Mouse (Mus musculus) stomach, embryonic 15.5 days (tissue): ENCODE measurements at regions not wholly inside any gene's neighbourhood (a gene's known extent, or its start where the extent isn't known, plus 50 kb on each side); places are given as distances from the start of the nearest gene placed in this dataset.
A peak's percentile ranks its signal among the peaks of the same experiment; 100 is the strongest.

Source experiments
- ATAC-seq: fragments of 200-750 bp; cut with Nextera tagmentation; 2 replicates; pipeline ENCODE4 v1.8.0; 2017; ENCODE audit warnings: low read depth, moderate number of reproducible peaks, moderate TSS enrichment; ENCODE audit not compliant: insufficient read depth, low FRiP score
- H3K27ac ChIP-seq: fragments of 300-500 bp; sonication (generic); 2 replicates; pipeline ENCODE4 v1.5.1; 2015; ENCODE audit warnings: mild to moderate bottlenecking, inconsistent platforms
- H3K27me3 ChIP-seq: fragments of 300-500 bp; sonication (generic); replicated peaks from 2 replicates; pipeline ENCODE4 v1.6.1; 2015; ENCODE audit warnings: inconsistent platforms
- H3K36me3 ChIP-seq: fragments of 300-500 bp; sonication (generic); 2 replicates; pipeline ENCODE4 v1.6.1; 2015; ENCODE audit warnings: inconsistent platforms
- H3K4me1 ChIP-seq: fragments of 300-500 bp; sonication (generic); 2 replicates; pipeline ENCODE4 v1.6.1; 2015; ENCODE audit warnings: inconsistent platforms
- H3K4me2 ChIP-seq: fragments of 300-500 bp; sonication (generic); 2 replicates; pipeline ENCODE4 v1.6.1; 2015; ENCODE audit warnings: mild to moderate bottlenecking, inconsistent platforms
- H3K4me3 ChIP-seq: fragments of 300-500 bp; sonication (generic); replicated peaks from 2 replicates; pipeline ENCODE4 v1.5.1; 2015; ENCODE audit warnings: inconsistent platforms
- H3K9ac ChIP-seq: fragments of 300-500 bp; sonication (generic); 2 replicates; pipeline ENCODE4 v1.6.1; 2015; ENCODE audit warnings: inconsistent platforms
- H3K9me3 ChIP-seq: fragments of 300-500 bp; sonication (generic); 2 replicates; pipeline ENCODE4 v1.6.1; 2016; ENCODE audit warnings: inconsistent platforms
- WGBS: fragments of 180-500 bp; shearing (Covaris S2); methylation state at CpG from one replicate; pipeline ENCODE4 v1.1.7; 2015; 5-methylcytosine and 5-hydroxymethylcytosine counted together

DNA sequence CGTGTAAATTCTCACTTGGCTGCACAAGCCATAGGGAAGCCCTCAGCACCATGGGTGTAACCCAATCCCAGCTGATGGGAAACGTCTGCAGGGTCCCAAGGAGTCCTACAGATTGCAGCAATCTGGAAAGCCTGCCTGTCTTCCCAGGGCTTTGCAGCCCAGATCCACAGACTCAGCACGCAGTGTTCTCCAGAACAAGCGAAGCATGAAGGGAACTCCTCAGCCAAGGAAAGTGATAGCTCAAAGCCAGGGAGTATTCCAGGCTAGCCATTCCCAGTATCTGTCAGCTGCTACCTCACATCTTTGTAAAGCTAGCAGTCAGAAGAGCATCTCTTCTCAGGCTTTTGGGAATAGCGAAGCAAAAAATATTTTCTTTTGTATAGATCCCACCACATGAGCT, 368.5 kb downstream of the Tns1 start:
- no peak overlapping the region for H3K4me3 ChIP-seq
- no peak overlapping the region for H3K27ac ChIP-seq
- H3K9me3 ChIP-seq: no peaks in the 10 kb centered on the region
- H3K27me3 ChIP-seq: no peaks in the 10 kb centered on the region
- H3K9ac ChIP-seq: no peak overlapping the region
- ATAC-seq: no peak
- no peak overlapping the region for H3K4me2 ChIP-seq
- 59% methylated on average over 5 of the region's 5 CpGs for WGBS
- H3K4me1 ChIP-seq: peaks cover 8% of the 10 kb centered on the region; the same call in 1 of the 2 replicates
- H3K36me3 ChIP-seq: no peaks in the 10 kb centered on the region

DNA sequence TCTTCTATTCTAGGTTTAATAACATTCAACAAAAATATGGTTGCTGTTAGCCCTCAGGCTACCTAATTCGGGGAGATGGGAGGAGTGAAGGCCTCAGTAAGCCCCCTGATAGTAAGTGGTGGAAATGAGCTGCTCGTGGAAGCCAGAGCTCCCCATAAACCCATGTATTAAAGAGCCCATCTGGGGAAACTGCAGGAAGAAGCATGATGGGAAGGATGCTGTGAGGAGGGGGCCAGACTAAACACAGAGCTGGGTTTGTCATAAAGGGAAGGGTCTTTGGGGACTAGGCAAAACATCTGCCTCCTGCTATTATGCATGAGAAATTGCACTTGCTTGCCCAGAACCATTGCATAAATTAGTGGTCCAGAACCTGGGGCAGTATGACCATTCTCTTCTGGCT, 369.3 kb downstream of the Tns1 start:
- ATAC-seq: no peak
- 65% methylated on average over 2 of the region's 2 CpGs for WGBS
- H3K4me3 ChIP-seq: no peak overlapping the region
- no peak overlapping the region for H3K4me2 ChIP-seq
- H3K4me1 ChIP-seq: peaks cover 8% of the 10 kb centered on the region; the same call in 1 of the 2 replicates
- no peaks in the 10 kb centered on the region for H3K36me3 ChIP-seq
- no peak overlapping the region for H3K27ac ChIP-seq
- no peak overlapping the region for H3K9ac ChIP-seq
- H3K9me3 ChIP-seq: no peaks in the 10 kb centered on the region
- no peaks in the 10 kb centered on the region for H3K27me3 ChIP-seq

DNA sequence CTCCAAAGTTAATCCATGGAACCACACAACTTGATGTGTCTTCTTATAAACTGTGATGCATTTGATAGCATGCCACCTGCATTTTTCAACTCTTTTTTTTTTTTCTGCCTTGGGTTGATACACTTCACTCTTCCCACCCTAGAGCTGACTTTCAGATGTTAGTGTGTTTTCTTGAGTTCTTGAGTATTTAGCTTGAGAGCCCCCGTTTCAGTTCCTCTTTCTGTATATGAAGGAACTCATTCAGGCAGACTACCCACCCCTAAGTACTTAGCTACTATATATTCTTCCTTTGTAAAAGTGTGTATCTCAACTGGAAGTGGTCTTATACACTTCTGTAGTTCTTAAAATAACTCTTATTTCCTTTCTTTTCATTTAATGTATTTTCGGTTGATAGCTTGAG, 371.1 kb downstream of the Tns1 start:
- no peaks in the 10 kb centered on the region for H3K36me3 ChIP-seq
- no peak overlapping the region for H3K4me3 ChIP-seq
- H3K4me1 ChIP-seq: 0 out of 2 replicates have a peak, but pooled peaks cover 2% of the 10 kb centered on the region
- H3K9ac ChIP-seq: no peak overlapping the region
- no peak overlapping the region for H3K27ac ChIP-seq
- 86% methylated on average over 2 of the region's 2 CpGs for WGBS
- no peak overlapping the region for H3K4me2 ChIP-seq
- ATAC-seq: no peak
- no peaks in the 10 kb centered on the region for H3K9me3 ChIP-seq
- H3K27me3 ChIP-seq: no peaks in the 10 kb centered on the region

DNA sequence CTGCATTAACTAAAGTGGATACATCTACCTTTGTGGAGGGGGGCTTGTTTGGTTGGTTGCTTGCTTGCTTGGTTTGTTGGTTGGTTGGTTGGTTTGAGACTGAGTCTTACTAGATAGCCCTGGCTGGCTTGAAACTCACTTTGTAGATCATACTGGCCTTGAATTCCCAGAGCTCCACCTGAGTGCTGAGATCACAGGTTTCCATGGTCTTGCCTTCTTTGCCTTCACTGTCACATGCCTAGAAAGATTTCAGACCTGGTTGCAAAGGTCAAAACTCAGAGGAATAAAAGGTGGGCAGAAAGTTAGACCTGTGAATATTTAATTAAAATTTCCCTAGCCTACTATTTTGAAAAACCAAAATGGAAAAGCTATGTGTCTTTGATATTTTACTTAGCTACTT, 375.5 kb downstream of the Tns1 start:
- no peaks in the 10 kb centered on the region for H3K27me3 ChIP-seq
- no peak overlapping the region for H3K9ac ChIP-seq
- no peaks in the 10 kb centered on the region for H3K36me3 ChIP-seq
- no peak overlapping the region for H3K4me2 ChIP-seq
- ATAC-seq: no peak
- H3K27ac ChIP-seq: no peak overlapping the region
- H3K4me3 ChIP-seq: no peak overlapping the region
- H3K9me3 ChIP-seq: no peaks in the 10 kb centered on the region
- H3K4me1 ChIP-seq: peaks cover 11% of the 10 kb centered on the region; the same call in 1 of the 2 replicates

DNA sequence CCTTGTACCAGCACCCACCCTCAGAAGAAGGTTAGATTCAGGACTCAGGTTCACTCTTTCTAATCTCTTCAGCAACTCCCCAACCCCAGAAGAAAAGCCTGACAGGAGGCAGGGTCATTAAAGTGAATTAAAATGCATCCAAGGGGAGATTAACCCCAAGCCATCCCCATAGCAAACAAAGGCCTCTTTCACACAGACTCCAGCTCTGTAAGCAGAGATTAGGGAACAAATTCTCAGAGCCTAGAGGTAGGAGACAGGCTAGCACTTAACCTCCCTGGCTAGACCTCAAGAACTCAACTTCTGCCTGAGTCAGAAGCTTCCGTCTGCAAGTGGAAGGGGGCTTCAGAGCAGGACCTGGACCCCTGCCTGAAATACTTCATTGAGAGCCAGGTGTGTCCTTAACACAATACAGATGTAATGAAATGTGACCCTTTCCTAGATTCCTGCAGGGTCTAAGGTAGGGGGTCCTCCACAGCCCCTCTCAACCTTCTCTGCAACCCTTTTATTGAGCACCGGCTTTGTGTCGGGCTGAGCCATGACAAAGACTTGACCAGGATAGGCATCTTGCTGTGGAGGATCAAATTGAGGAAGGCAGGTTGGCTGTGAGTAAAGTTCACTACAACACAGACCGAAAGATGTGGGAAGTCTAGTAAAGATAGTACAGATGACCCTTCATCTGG, 379.6 kb downstream of the Tns1 start:
- H3K4me1 ChIP-seq: peaks cover 13% of the 10 kb centered on the region; the same call in 1 of the 2 replicates
- H3K9ac ChIP-seq: no peak overlapping the region
- WGBS: 64% methylated on average over 4 of the region's 4 CpGs
- no peaks in the 10 kb centered on the region for H3K36me3 ChIP-seq
- no peak overlapping the region for H3K4me3 ChIP-seq
- H3K4me2 ChIP-seq: no peak overlapping the region
- ATAC-seq: peak; percentile 53; the same call in 1 of the 2 replicates
- H3K27me3 ChIP-seq: no peaks in the 10 kb centered on the region
- H3K9me3 ChIP-seq: no peaks in the 10 kb centered on the region
- peak overlapping the region; percentile 77 for H3K27ac ChIP-seq

DNA sequence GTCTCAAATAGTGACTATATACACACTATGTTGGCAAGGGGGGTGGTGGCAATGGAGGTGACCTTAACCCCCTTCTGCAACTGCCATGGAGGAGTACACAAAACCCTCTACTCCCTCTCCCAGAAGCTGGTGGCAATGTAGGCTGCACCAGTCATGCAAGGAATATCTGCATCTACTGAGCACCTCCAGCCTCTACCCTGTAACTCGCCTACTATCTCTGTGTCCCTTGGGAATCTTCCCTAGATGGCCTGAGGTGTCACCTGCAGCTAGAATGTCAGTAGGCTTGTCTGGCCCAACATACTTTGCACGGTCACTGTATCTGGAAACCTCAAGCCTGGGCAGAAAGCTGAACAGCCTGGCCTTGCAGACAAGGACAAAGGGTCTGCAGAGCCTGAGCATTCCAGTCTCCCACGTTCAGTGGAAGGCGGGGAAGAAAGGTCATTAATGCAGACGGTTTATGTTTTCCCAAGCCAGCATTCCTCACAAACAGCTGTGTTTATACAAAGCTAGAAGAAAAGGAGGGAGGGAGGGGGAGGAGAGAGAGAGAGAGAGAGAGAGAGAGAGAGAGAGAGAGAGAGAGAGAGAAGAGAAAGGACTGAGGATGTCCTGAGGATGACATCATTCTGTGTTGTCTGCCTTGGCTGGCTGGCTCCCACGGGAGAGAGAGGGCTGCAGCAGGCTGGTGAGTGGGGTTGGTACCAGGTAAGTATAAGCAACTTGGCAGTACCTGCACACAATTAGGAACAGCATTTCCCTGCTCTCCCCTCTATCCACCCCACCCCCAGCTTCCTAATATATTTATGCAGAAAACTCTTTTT, 380.3 kb downstream of the Tns1 start:
- WGBS: 16% methylated on average over 6 of the region's 6 CpGs
- Histone ChIP-seq H3K9me3 (no peaks in the 10 kb centered on the region), H3K27ac (peak overlapping the region; percentile 77), H3K27me3 (no peaks in the 10 kb centered on the region), H3K4me2 (no peak overlapping the region), H3K36me3 (no peaks in the 10 kb centered on the region), H3K9ac (no peak overlapping the region), H3K4me3 (no peak overlapping the region), H3K4me1 (peaks cover 13% of the 10 kb centered on the region; the same call in 1 of the 2 replicates)
- peak; percentile 79 for ATAC-seq

DNA sequence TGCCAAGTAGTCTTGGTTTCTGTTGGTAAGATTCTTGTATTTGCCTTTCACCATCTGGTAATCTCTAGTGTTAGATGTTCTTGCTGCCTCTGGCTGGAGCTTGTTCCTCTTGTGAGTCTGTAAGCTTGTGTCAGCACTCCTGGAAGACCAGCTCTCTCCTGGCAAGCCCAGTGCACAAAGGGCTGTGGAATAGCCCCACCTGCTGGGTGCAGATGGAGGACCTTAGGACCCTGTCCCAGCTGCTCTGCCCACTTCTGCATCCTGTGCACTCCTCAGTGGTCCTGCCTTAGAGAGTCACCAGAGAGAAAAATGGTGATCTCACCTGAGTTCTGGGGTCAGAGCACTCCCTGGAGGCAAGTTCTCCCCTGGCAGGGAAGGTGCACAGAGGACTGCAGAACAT, 387.2 kb downstream of the Tns1 start:
- Histone ChIP-seq H3K9ac (no peak overlapping the region), H3K4me2 (no peak overlapping the region)
- ATAC-seq: no peak

DNA sequence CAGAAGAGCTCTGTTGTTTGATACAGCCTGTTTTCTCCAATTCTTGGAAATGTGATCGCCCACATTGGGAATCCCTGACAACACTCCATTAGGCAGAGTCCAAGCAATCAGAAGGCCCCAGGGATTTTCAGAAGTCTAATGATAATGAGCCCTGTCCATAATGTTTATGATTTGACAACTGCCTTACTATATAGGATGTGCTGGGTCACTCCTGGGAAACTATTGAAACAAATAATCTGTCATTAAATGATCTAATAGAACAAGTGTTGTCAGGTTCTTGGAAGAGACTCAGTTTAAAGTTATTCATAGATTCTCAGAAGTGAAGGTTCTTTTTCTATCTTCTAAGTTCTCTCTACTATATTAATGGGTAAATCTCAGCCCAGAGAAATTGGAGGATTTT, 395.9 kb downstream of the Tns1 start:
- Histone ChIP-seq H3K9ac (no peak overlapping the region), H3K27ac (no peak overlapping the region), H3K36me3 (no peaks in the 10 kb centered on the region), H3K4me1 (no peaks in the 10 kb centered on the region), H3K4me2 (no peak overlapping the region), H3K4me3 (no peak overlapping the region), H3K9me3 (no peaks in the 10 kb centered on the region), H3K27me3 (no peaks in the 10 kb centered on the region)
- 86% methylated on average over 1 of the region's 1 CpGs for WGBS
- ATAC-seq: no peak

More for the DNA sequence above, 387.2 kb downstream of the Tns1 start:
- Histone ChIP-seq H3K9me3 (no peaks in the 10 kb centered on the region), H3K27me3 (no peaks in the 10 kb centered on the region), H3K4me1 (no peaks in the 10 kb centered on the region), H3K4me3 (no peak overlapping the region), H3K36me3 (no peaks in the 10 kb centered on the region), H3K27ac (no peak overlapping the region)

DNA sequence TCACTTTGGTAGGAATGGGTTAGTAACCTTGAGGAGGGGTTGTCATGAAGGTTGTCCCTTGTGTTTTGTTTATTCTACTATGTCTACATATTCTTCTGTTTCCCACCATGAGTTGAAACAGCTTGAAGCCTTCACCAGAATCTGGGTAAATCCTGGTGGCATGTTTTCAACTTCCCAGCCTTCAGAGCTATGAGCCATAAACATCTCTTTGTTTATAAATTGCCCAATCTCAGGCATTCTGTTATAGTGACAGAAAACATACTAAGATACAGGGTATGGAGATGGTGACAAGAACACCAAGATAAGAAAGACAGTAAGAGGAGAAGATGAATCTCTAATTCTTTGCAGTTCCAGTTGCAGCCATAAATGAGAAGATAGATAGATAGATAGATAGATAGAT, 396.5 kb downstream of the Tns1 start:
- H3K36me3 ChIP-seq: no peaks in the 10 kb centered on the region
- no peaks in the 10 kb centered on the region for H3K4me1 ChIP-seq
- H3K9ac ChIP-seq: no peak overlapping the region
- no peak overlapping the region for H3K27ac ChIP-seq
- no peaks in the 10 kb centered on the region for H3K27me3 ChIP-seq
- H3K9me3 ChIP-seq: no peaks in the 10 kb centered on the region
- no peak overlapping the region for H3K4me3 ChIP-seq
- no peak overlapping the region for H3K4me2 ChIP-seq
- ATAC-seq: no peak

DNA sequence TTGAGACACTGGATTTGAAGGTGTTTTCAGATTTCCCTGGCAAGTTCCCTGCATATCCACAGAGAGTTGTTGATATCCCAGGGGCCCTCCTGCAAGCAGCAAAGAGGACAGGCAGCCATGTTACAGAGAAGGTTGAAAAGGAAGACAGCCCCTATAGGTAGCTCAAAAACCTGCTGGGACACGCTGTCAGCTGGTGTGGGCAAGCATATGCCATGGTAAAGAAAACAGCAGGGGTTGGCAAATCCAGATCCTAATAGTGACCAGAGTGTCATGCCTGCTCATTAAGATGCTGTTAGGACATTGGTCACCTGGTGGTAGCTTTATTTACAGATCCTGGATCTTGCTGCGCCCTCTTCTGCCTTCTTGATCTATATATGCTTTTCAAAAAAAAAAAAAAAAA, 397.6 kb downstream of the Tns1 start:
- Histone ChIP-seq H3K27me3 (no peaks in the 10 kb centered on the region), H3K9ac (no peak overlapping the region), H3K36me3 (no peaks in the 10 kb centered on the region), H3K27ac (no peak overlapping the region), H3K4me2 (no peak overlapping the region), H3K4me3 (no peak overlapping the region), H3K4me1 (no peaks in the 10 kb centered on the region), H3K9me3 (no peaks in the 10 kb centered on the region)
- ATAC-seq: no peak
- 93% methylated on average over 2 of the region's 2 CpGs for WGBS

DNA sequence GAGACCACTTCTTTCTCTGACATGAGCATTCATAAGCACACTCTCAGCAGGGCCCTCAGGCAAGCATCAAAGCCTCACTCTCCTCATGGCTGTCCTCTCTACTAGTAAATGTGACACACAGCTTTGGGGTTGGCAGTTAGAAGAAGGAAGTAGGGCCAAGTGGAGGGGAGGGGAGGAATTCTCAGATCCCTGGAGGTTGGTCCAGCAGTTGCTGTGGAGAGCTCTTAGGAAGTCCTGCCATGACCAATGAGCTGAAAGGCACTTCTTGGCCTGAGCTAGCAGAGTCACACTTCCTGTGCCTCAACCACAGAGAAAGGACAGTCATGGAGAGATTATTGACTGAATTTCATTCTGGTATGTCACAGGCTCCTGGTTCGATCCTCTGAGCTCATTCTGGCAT, 398.8 kb downstream of the Tns1 start:
- 74% methylated on average over 1 of the region's 1 CpGs for WGBS
- no peaks in the 10 kb centered on the region for H3K4me1 ChIP-seq
- H3K27ac ChIP-seq: no peak overlapping the region
- H3K9me3 ChIP-seq: no peaks in the 10 kb centered on the region
- H3K27me3 ChIP-seq: no peaks in the 10 kb centered on the region
- H3K4me3 ChIP-seq: no peak overlapping the region
- no peak overlapping the region for H3K9ac ChIP-seq
- H3K36me3 ChIP-seq: no peaks in the 10 kb centered on the region
- no peak for ATAC-seq
- no peak overlapping the region for H3K4me2 ChIP-seq

DNA sequence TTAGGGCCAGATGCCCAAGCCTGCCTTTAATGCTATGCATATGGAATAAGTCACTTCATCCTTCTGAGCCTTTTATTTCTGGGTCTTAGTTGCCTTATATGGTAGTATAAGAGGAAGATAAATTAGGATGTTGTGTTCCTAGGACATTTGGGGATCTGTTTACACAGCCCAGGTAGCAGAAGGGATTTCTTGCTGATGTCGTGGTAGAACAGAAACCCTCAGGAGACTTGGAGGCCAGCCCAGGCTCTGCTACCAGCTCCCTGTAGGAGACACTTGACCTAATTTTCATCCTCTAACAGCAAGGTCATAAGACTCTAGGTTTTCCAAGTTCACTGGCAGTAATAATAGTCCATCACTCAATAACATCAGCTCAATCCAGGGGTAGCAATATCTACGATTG, 399.7 kb downstream of the Tns1 start:
- Histone ChIP-seq H3K4me2 (no peak overlapping the region), H3K9ac (no peak overlapping the region), H3K27ac (no peak overlapping the region), H3K4me1 (no peaks in the 10 kb centered on the region), H3K4me3 (no peak overlapping the region), H3K27me3 (no peaks in the 10 kb centered on the region), H3K9me3 (no peaks in the 10 kb centered on the region), H3K36me3 (no peaks in the 10 kb centered on the region)
- ATAC-seq: no peak
- 59% methylated on average over 2 of the region's 2 CpGs for WGBS
